Mouse (Mus musculus): ENCODE measurements around the gene Taco1. TPM values are rescaled to one million over a fixed set of nuclear protein-coding genes. Genes with fewer than 3 reads are reported as not detected.
"Not testable (repeated sequence)": the region's sequence is repeated elsewhere in the genome, so short reads cannot be mapped to it uniquely, and the experiment has no call there.

The Taco1 gene
- 12.0 and 14.0 TPM in 2 replicates for polyA plus RNA-seq (2015; fragmentation: Nextera tagmentation; extraction: Ambion mirVana)

GRCm38 (mm10) chr11:106065923-106066571 is at the start of gene Taco1:
Taco1 (plus strand) TSS chr11:106066061.
- peak within 1 kb of the TSS; percentile 77 for H3K4me2 ChIP-seq (replicated peaks)
- peak within 1 kb of the TSS; percentile 87 for H3K9ac ChIP-seq
- 0 out of 2 replicates have a peak, but pooled peaks cover 2% of the 10 kb centered on the region for H3K4me1 ChIP-seq (replicated peaks)
- peak; percentile 99 for ATAC-seq
- peak within 1 kb of the TSS; percentile 82 for H3K4me3 ChIP-seq (replicated peaks)
- no peaks in the 10 kb centered on the region for H3K9me3 ChIP-seq
- under 1% methylated on average over 49 of the region's 49 CpGs for WGBS
- H3K27me3 ChIP-seq (replicated peaks), result no peaks in the 10 kb centered on the region
- H3K36me3 ChIP-seq, result no peaks in the 10 kb centered on the region
- peak within 1 kb of the TSS; percentile 95 for H3K27ac ChIP-seq

DNA sequence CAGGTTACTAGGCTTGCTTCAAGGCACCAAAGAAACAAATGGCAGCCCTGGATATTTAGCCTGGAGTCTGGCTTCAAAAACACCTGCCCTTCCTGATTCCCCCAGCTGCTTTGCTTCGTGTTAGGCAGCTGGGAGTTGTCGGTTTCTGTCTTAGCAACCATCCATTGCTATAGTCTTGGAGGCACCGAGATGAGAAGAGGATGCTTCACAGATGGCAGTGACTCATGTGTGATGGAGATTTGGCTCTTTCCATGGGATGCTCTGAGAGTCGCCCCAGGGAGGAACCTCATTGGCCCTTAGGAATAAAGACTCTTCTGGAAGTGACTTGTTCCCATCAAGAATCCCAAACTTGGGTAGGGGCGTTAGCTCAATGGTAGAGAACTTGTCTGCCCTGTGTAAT is 49.4 kb upstream of the Taco1 start:
- H3K4me3 ChIP-seq (replicated peaks), result no peak overlapping the region
- no peak overlapping the region for H3K4me2 ChIP-seq (replicated peaks)
- no peak for ATAC-seq
- 73% methylated on average over 5 of the region's 5 CpGs for WGBS
- H3K27me3 ChIP-seq (replicated peaks), result peaks cover 12% of the 10 kb centered on the region
- H3K27ac ChIP-seq, result no peak overlapping the region
- peaks cover 6% of the 10 kb centered on the region for H3K4me1 ChIP-seq (replicated peaks)
- no peaks in the 10 kb centered on the region for H3K9me3 ChIP-seq
- no peaks in the 10 kb centered on the region for H3K36me3 ChIP-seq
- no peak overlapping the region for H3K9ac ChIP-seq

- peaks cover 12% of the 10 kb centered on the region for H3K27me3 ChIP-seq (replicated peaks)
- H3K4me1 ChIP-seq (replicated peaks), result peaks cover 6% of the 10 kb centered on the region
- ATAC-seq, result peak; percentile 64
- peak overlapping the region; percentile 28 for H3K9ac ChIP-seq
- H3K4me3 ChIP-seq (replicated peaks), result peak overlapping the region; percentile 35
- no peak overlapping the region for H3K27ac ChIP-seq
- 1% methylated on average over 50 of the region's 50 CpGs for WGBS
- peak overlapping the region; percentile 80 for H3K4me2 ChIP-seq (replicated peaks)
- no peaks in the 10 kb centered on the region for H3K36me3 ChIP-seq
- no peaks in the 10 kb centered on the region for H3K9me3 ChIP-seq
These were observed 45.7 kb upstream of the Taco1 start for GRCm38 (mm10) chr11:106020051-106020763.

GRCm38 (mm10) chr11:106025774-106026173 is 40.1 kb upstream of the Taco1 start:
- WGBS, result 68% methylated on average over 3 of the region's 3 CpGs
- Histone ChIP-seq H3K9ac (no peak overlapping the region), H3K27me3 (replicated peaks) (peaks cover 4% of the 10 kb centered on the region; the same call in 1 of the 2 replicates), H3K4me3 (replicated peaks) (no peak overlapping the region), H3K36me3 (no peaks in the 10 kb centered on the region), H3K9me3 (no peaks in the 10 kb centered on the region), H3K4me2 (replicated peaks) (no peak overlapping the region), H3K27ac (no peak overlapping the region), H3K4me1 (replicated peaks) (peaks cover 3% of the 10 kb centered on the region; the same call in 1 of the 2 replicates)
- no peak for ATAC-seq

- peak; percentile 43; the same call in 1 of the 2 replicates for ATAC-seq
- H3K27ac ChIP-seq, result no peak overlapping the region
- H3K4me3 ChIP-seq (replicated peaks), result no peak overlapping the region
- H3K9ac ChIP-seq, result no peak overlapping the region
- no peaks in the 10 kb centered on the region for H3K36me3 ChIP-seq
- no peaks in the 10 kb centered on the region for H3K9me3 ChIP-seq
- H3K4me1 ChIP-seq (replicated peaks), result peaks cover 3% of the 10 kb centered on the region; the same call in 1 of the 2 replicates
- 30% methylated on average over 11 of the region's 11 CpGs for WGBS
- H3K27me3 ChIP-seq (replicated peaks), result no peaks in the 10 kb centered on the region
- H3K4me2 ChIP-seq (replicated peaks), result no peak overlapping the region
These were observed 39.3 kb upstream of the Taco1 start for GRCm38 (mm10) chr11:106026465-106027151.

- H3K4me1 ChIP-seq (replicated peaks), result peaks cover 3% of the 10 kb centered on the region; the same call in 1 of the 2 replicates
- no peak overlapping the region for H3K27ac ChIP-seq
- H3K27me3 ChIP-seq (replicated peaks), result no peaks in the 10 kb centered on the region
- H3K4me2 ChIP-seq (replicated peaks), result no peak overlapping the region
- H3K36me3 ChIP-seq, result no peaks in the 10 kb centered on the region
- no peak overlapping the region for H3K4me3 ChIP-seq (replicated peaks)
- no peak overlapping the region for H3K9ac ChIP-seq
- no peak for ATAC-seq
- WGBS, result 88% methylated on average over 5 of the region's 5 CpGs
- H3K9me3 ChIP-seq, result no peaks in the 10 kb centered on the region
These were observed 38.3 kb upstream of the Taco1 start for GRCm38 (mm10) chr11:106027607-106028006.

- H3K4me2 ChIP-seq (replicated peaks), result peak overlapping the region; percentile 37; the same call in 1 of the 2 replicates
- not testable (repeated sequence) for H3K9ac ChIP-seq; H3K4me1 ChIP-seq (replicated peaks); H3K27me3 ChIP-seq (replicated peaks); H3K27ac ChIP-seq; ATAC-seq; H3K36me3 ChIP-seq; H3K9me3 ChIP-seq
- peak overlapping the region; percentile 30 for H3K4me3 ChIP-seq (replicated peaks)
- 15% methylated on average over 11 of the region's 25 CpGs for WGBS
These were observed 33.8 kb upstream of the Taco1 start for GRCm38 (mm10) chr11:106032074-106032473.

DNA sequence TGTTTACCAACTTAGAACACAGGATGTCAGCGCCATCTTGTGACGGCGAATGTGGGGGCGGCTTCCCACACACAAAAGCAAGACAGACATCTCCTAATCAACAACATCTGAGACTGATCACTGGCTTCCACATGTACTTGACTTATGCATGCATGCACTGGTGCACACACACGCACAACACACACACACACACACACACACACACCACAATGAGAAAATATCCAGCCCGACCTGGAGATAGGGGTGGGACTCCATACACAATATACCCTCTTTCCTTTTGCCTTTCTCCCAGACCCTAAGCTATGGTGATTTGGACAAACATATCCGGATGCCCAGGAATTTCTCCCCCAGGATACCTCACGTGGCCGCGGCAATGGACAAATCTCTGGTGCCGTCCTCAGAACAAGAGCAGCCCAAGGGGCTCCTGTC is 32.4 kb upstream of the Taco1 start:
- WGBS, result 43% methylated on average over 11 of the region's 11 CpGs

DNA sequence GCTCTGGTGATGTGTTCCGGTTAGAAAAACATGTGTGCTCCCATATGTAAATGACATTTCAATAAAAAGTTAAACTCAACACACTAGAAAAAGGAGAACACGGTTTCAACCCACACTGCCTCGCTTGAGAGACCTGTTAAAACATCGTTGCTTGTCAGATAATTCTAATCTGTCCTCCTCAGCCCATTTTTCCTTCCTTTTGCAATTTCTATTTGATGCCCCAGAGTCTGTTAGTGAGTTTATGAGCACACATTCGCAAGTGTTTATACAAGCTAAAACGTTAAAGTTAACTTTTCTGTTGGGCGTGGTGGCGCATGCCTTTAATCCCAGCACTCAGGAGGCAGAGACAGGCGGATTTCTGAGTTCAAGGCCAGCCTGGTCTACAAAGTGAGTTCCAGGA is 30.9 kb upstream of the Taco1 start:
- Histone ChIP-seq H3K27me3 (replicated peaks) (no peaks in the 10 kb centered on the region), H3K4me3 (replicated peaks) (no peak overlapping the region), H3K9ac (no peak overlapping the region), H3K36me3 (no peaks in the 10 kb centered on the region), H3K4me2 (replicated peaks) (no peak overlapping the region), H3K9me3 (no peaks in the 10 kb centered on the region), H3K4me1 (replicated peaks) (peaks cover 7% of the 10 kb centered on the region; the same call in 1 of the 2 replicates), H3K27ac (no peak overlapping the region)
- ATAC-seq, result no peak
- 84% methylated on average over 9 of the region's 9 CpGs for WGBS

More for the DNA sequence above, 32.4 kb upstream of the Taco1 start:
- peak overlapping the region; percentile 39 for H3K4me2 ChIP-seq (replicated peaks)
- peaks cover 5% of the 10 kb centered on the region; the same call in 1 of the 2 replicates for H3K4me1 ChIP-seq (replicated peaks)
- no peak overlapping the region; the same call in 1 of the 2 replicates for H3K9ac ChIP-seq
- H3K4me3 ChIP-seq (replicated peaks), result no peak overlapping the region
- H3K27ac ChIP-seq, result peak overlapping the region; percentile 44
- no peaks in the 10 kb centered on the region for H3K36me3 ChIP-seq
- peak; percentile 18 for ATAC-seq
- H3K27me3 ChIP-seq (replicated peaks), result no peaks in the 10 kb centered on the region
- H3K9me3 ChIP-seq, result no peaks in the 10 kb centered on the region

- peak within 1 kb of the TSS; percentile 98 for H3K9ac ChIP-seq
- H3K9me3 ChIP-seq, result no peaks in the 10 kb centered on the region
- H3K4me2 ChIP-seq (replicated peaks), result peak within 1 kb of the TSS; percentile 80
- no peaks in the 10 kb centered on the region for H3K36me3 ChIP-seq
- WGBS, result under 1% methylated on average over 66 of the region's 66 CpGs
- H3K4me3 ChIP-seq (replicated peaks), result peak within 1 kb of the TSS; percentile 99
- peaks cover 7% of the 10 kb centered on the region; the same call in 1 of the 2 replicates for H3K4me1 ChIP-seq (replicated peaks)
- no peaks in the 10 kb centered on the region for H3K27me3 ChIP-seq (replicated peaks)
- peak within 1 kb of the TSS; percentile 92 for H3K27ac ChIP-seq
- peak; percentile 99 for ATAC-seq
These were observed 29.1 kb upstream of the Taco1 start, which contains the start of gene Dcaf7 for GRCm38 (mm10) chr11:106036548-106037417. Dcaf7 (plus strand) TSS chr11:106036872.

DNA sequence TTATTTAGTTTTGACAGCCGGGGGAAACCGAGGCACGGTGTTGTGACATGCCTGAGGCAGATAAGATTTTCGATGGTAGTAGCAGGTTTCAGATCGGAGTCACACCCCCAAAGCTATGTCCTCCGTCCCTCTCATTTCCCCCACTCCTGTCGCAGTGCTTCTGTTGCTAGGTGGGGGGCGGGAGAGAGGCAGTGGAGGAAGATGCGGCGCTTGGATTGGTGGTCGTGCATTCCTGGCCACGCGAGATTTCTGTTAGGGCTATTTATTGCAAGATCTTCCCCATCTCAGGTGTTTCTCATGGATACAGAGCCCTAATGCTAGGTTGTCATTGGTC is 28.5 kb upstream of the Taco1 start:
- ATAC-seq, result no peak

More for the DNA sequence above, 28.5 kb upstream of the Taco1 start:
- Histone ChIP-seq H3K4me1 (replicated peaks) (peaks cover 7% of the 10 kb centered on the region; the same call in 1 of the 2 replicates), H3K27me3 (replicated peaks) (no peaks in the 10 kb centered on the region), H3K9me3 (no peaks in the 10 kb centered on the region), H3K9ac (peak overlapping the region; percentile 98), H3K36me3 (no peaks in the 10 kb centered on the region), H3K27ac (peak overlapping the region; percentile 92), H3K4me3 (replicated peaks) (peak overlapping the region; percentile 99), H3K4me2 (replicated peaks) (peak overlapping the region; percentile 71)
- WGBS, result under 1% methylated on average over 13 of the region's 13 CpGs

Measured in intestine, embryonic 15.5 days (tissue).